Mouse (Mus musculus) E14TG2a.4 (cell line): Measurements from ENCODE around the gene Ltn1.

Experiments used
- H3K27me3 ChIP-seq: 2 replicates; pipeline ENCODE4 v1.6.1; 2014; ENCODE audit warnings: low read length, control low read depth; ENCODE audit not compliant: insufficient read depth
- H3K36me3 ChIP-seq: 2 replicates; pipeline ENCODE4 v1.6.1; 2014; ENCODE audit warnings: low read length, control low read depth; ENCODE audit not compliant: insufficient read depth
- H3K4me1 ChIP-seq: replicated peaks from 2 replicates; pipeline ENCODE4 v1.6.1; 2014; ENCODE audit warnings: low read depth, low read length, control low read depth
- H3K4me3 ChIP-seq: replicated peaks from 2 replicates; pipeline ENCODE4 v1.5.1; 2014; ENCODE audit warnings: mild to moderate bottlenecking, low read length
- H3K9me3 ChIP-seq: 2 replicates; pipeline ENCODE4 v1.6.1; 2014; ENCODE audit warnings: low read length, control low read depth
- CTCF ChIP-seq: conservative IDR thresholded peaks from 2 replicates; pipeline ENCODE4 v1.5.1; 2014; ENCODE audit warnings: low read length
- NANOG ChIP-seq: IDR thresholded peaks from 2 replicates; pipeline ENCODE4 v1.6.1; 2014; ENCODE audit warnings: borderline replicate concordance, low read length, mixed read lengths
- POU5F1 ChIP-seq: IDR thresholded peaks from 2 replicates; pipeline ENCODE4 v1.6.1; 2014; ENCODE audit warnings: low read length, borderline replicate concordance

The Ltn1 gene

DNA sequence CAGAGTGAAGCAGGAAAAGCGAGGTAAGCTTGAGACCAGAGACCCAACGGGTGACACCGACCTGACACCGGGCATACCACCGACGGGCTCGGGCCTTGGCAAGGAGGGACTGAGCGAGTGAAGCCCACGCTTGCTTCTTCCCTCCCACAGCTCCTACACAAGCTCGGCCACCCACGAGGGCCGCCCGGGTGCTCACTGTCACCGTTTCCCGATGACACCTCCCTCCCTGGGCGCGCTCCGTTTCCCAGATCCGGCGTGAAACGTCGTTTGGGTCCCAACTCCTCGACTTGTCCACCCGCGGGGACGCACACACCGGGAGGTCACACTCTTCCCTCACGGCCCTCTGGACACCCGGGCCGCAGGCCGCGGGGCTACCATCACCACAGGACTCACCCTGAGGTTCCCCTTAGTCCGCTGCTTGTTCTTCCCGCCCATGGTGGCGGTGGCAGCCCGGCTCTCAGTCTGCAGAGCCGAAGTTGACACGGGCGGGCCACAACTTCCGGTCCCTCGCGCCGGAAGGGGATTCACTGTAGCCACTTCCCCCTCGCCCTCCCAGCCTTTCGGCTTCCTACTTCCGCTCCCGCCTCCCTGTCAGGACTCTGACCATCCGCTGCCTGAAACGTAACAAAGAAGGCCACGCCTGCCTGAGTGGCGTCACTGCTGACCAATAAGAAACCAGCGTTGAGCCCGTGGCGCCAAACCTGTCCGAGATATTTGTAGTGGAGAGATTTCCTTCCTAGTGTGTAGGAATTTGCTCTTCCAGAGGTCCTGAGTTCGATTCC lies at the start of gene Ltn1:
Gene Ltn1 (minus strand): TSS at position 580 of the 782 bp plus-strand sequence.
- H3K36me3 ChIP-seq, result peaks cover 3% of the 10 kb centered on the region; the same call in 1 of the 2 replicates
- peak within 1 kb of the TSS; percentile 99 for H3K4me3 ChIP-seq
- peaks cover 65% of the 10 kb centered on the region for H3K4me1 ChIP-seq
- no peaks in the 10 kb centered on the region for H3K9me3 ChIP-seq
- TF ChIP-seq POU5F1 (no peak), NANOG (no peak), CTCF (no peak)
- no peaks in the 10 kb centered on the region for H3K27me3 ChIP-seq

DNA sequence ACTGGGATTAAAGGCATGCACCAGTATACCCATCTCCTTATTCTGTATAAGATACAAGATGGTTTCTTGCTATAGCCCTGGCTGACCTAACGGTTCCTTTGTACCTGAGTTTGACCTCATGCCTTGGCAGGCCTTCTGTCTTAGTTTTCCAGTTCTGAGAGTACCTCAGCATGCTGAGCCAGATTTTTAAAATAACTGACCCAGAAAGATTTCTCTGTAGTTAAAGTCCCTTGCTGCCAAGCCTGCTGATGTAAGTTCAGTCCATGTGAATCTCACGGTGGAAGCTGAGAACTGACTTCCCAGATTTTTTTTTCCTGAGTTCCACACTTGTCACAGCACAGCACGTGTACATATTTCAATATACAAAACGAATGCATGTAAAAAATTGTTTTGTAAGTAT lies 38.2 kb upstream of the Ltn1 start:
- no peaks in the 10 kb centered on the region for H3K9me3 ChIP-seq
- TF ChIP-seq NANOG, result no peak
- no peak for TF ChIP-seq POU5F1
- no peak for TF ChIP-seq CTCF
- H3K27me3 ChIP-seq, result no peaks in the 10 kb centered on the region
- H3K4me1 ChIP-seq, result no peaks in the 10 kb centered on the region
- peaks cover 89% of the 10 kb centered on the region for H3K36me3 ChIP-seq
- no peak overlapping the region for H3K4me3 ChIP-seq

DNA sequence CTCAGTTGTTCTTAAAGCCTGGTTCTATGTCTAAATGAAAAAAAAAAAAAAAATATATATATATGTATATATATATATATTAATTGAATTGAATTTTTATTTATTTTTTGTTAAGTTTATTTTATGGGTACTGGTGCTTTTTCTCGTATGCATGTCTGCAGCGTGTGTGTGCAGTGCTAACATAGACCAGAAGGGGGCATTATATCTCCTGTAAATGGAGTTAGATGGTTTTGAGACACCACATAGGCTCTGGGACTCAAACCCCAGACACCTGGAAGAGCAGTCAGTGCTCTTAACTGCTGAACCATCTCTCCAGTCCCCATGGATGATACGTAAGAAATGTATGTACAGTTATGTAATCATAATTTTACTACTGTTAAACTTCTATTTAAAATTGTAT lies 26.3 kb upstream of the Ltn1 start:
- peaks cover 44% of the 10 kb centered on the region for H3K36me3 ChIP-seq
- H3K4me1 ChIP-seq, result peaks cover 27% of the 10 kb centered on the region
- no peak for TF ChIP-seq POU5F1
- TF ChIP-seq CTCF, result peak; percentile 53
- H3K4me3 ChIP-seq, result no peak overlapping the region
- peaks cover 4% of the 10 kb centered on the region; the same call in 1 of the 2 replicates for H3K27me3 ChIP-seq
- H3K9me3 ChIP-seq, result no peaks in the 10 kb centered on the region

DNA sequence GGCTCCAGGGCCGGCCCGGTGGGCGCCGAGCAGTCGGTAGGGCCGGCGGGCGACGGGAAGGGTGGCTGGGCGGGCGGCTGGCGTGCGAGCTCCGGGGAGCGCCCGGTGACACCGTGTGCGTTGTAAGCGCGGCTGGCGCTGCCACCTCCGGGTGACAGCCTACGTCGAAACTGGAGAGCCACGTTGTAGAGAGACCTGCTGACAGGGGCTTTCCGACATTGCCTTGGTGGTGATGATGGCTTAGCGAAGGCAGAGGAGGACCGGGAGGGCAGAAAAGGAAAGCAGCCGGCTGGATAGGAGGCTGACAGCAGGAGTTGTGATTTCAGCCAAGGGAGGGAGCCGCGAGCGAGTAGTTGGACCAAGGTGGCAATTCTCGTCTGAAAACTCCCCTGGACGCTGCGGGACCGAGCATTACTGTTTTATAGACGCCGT lies 22.8 kb upstream of the Ltn1 start:
- peaks cover 12% of the 10 kb centered on the region for H3K36me3 ChIP-seq
- peak overlapping the region; percentile 95 for H3K4me3 ChIP-seq
- no peaks in the 10 kb centered on the region for H3K9me3 ChIP-seq
- TF ChIP-seq POU5F1 (no peak), CTCF (no peak), NANOG (no peak)
- H3K4me1 ChIP-seq, result peaks cover 32% of the 10 kb centered on the region
- H3K27me3 ChIP-seq, result peaks cover 11% of the 10 kb centered on the region

DNA sequence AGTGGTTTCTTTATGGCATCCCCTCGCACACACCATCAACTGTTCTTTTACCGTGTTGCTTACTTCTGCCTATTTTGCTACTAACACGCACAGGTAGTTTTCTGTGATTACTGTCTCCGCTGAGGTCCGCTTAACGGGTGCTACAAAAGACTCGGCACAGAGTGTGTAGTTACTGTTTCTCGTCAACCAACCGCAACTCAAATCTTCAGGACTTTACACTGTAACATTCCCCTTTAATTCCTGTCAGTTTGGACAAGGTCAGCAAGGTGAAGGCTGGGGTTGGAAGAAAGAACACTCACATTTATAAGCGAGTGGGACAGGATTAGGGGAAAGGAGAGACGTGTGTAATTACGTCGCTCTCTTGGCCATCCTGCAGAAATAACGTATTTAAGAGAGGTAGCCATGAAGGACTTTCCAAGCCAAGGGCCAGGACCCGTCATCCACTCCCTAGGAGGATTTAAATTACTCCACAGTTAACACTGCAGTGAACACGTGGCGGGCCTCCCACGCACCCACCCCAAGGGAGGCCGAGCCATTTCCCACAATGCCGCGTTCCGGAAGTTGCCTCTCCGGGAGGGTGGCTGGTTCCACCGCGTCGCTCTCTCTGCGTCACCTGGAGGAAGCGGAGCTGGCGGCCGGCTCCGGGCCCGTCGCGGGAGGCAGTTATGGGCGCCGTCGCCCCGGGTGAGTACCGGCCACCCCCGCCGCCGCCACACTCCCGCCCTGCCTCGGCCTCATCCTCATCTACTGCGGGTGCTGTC lies 22.2 kb upstream of the Ltn1 start, which contains the start of gene Usp16:
Gene Usp16 (plus strand): TSS at position 285 of the 761 bp plus-strand sequence.
- H3K36me3 ChIP-seq, result peaks cover 6% of the 10 kb centered on the region
- H3K27me3 ChIP-seq, result peaks cover 11% of the 10 kb centered on the region
- H3K9me3 ChIP-seq, result no peaks in the 10 kb centered on the region
- TF ChIP-seq NANOG (no peak), POU5F1 (no peak), CTCF (no peak)
- peaks cover 32% of the 10 kb centered on the region for H3K4me1 ChIP-seq
- peak within 1 kb of the TSS; percentile 95 for H3K4me3 ChIP-seq

DNA sequence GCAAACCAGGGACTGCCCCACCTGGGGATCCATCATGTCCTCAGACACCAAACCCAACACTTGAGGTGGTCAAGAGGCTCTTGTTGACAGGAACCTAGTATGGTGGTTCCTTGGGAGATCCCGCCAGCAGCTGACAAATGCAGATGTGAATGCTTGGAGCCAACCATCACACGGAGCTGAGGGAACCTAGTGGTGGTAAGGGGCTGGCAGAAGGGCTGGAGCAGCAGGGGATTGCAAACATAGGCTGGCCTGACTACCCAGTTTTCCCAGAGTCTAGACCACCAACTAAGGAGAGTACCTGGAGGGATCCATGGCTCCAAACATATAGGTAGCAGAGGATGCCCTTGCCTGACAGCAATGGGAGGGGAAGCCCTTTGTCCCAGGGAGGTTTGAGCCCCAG lies 20.8 kb upstream of the Ltn1 start:
- no peak for TF ChIP-seq POU5F1
- no peak for TF ChIP-seq CTCF
- no peak for TF ChIP-seq NANOG
- peaks cover 11% of the 10 kb centered on the region for H3K27me3 ChIP-seq
- H3K9me3 ChIP-seq, result no peaks in the 10 kb centered on the region
- H3K4me1 ChIP-seq, result peaks cover 32% of the 10 kb centered on the region
- H3K4me3 ChIP-seq, result no peak overlapping the region
- H3K36me3 ChIP-seq, result no peaks in the 10 kb centered on the region

DNA sequence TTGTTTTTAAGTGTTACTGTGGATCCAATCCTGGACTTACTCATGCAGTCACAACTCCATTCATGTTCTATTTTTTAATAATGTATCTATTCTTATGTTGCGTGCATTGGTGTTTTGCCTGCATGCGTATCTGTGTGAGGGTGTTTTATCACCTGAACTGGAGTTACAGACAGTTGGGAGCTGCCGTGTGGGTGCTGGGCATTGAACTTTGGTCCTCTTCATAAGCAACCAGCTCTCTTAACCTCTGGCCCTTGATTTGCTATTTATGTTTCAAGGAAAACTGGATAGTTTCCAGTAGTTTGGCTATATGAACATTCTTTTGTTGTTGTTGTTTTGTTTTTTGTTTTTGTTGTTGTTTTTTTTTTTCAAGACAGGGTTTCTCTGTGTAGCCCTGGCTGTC lies 13.1 kb upstream of the Ltn1 start:
- TF ChIP-seq POU5F1 (no peak), NANOG (no peak)
- Histone ChIP-seq H3K4me1 (peaks cover 20% of the 10 kb centered on the region), H3K4me3 (no peak overlapping the region), H3K27me3 (peaks cover 6% of the 10 kb centered on the region), H3K9me3 (no peaks in the 10 kb centered on the region), H3K36me3 (no peaks in the 10 kb centered on the region)

DNA sequence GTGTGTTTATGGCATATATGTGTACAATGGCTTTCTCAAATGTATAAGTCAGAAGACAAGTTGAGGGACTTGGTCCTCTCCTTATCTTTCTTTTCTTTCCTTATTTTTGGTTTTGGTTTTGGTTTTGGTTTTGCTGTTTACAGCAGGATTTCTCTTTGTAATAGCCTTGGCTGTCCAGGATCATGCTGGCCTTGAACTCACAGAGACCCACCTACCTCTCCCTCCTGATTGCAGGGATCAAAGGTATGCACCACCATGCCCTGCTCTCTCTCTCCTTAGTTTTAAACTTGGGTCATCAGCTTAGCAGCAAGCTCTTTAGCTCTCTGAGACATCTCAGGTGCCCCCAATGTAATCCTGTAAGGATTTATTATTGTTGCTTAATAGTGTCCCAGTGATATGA lies 12.7 kb upstream of the Ltn1 start:
- H3K36me3 ChIP-seq, result no peaks in the 10 kb centered on the region

More for the DNA sequence above, 12.7 kb upstream of the Ltn1 start:
- Histone ChIP-seq H3K27me3 (peaks cover 6% of the 10 kb centered on the region), H3K9me3 (no peaks in the 10 kb centered on the region), H3K4me3 (no peak overlapping the region), H3K4me1 (peaks cover 20% of the 10 kb centered on the region)
- TF ChIP-seq NANOG (no peak), CTCF (no peak), POU5F1 (no peak)
